Mouse (Mus musculus): ENCODE data around the gene Stx1b. TPM values are rescaled to one million over a fixed set of nuclear protein-coding genes. Genes with fewer than 3 reads are reported as not detected.

Gene Stx1b
- total and polyA plus RNA-seq, 3 experiments = 0.08 to 0.31 TPM; not detected in 1

- DNase-seq (ENCODE audit: extremely low read depth) = peak; percentile 94
- peak overlapping the region; percentile 94 for H3K27ac ChIP-seq (ENCODE audit: insufficient read depth, low read depth)
- no peaks in the 10 kb centered on the region for H3K9me3 ChIP-seq (replicated peaks; ENCODE audit: low read length)
- peak overlapping the region; percentile 67 to 92 (median 71) for H3K4me3 ChIP-seq (replicated peaks in 1 of 3; ENCODE audit: low read depth in 2 of 3, low read length in 2 of 3, poor library complexity in 1 of 3)
- H3K27me3 ChIP-seq (replicated peaks) = no peaks in the 10 kb centered on the region
- peaks cover 21 to 53% of the 10 kb centered on the region in 2 experiments for H3K36me3 ChIP-seq (replicated peaks in 1 of 2; ENCODE audit: control insufficient read depth in 1 of 2, insufficient read depth in 1 of 2, low read length in 1 of 2)
- H3K79me2 ChIP-seq (replicated peaks; ENCODE audit: control insufficient read depth, extremely low read depth, insufficient read depth, poor library complexity, severe bottlenecking) = peaks cover 23% of the 10 kb centered on the region
- TF ChIP-seq SIN3A (IDR thresholded peaks at IDR 0.05; ENCODE audit: low read length) (no peak), BHLHE40 (IDR thresholded peaks at IDR 0.05; ENCODE audit: low read depth, low read length) (peak; percentile 67), CHD1 (IDR thresholded peaks at IDR 0.05; ENCODE audit: low read depth, low read length) (0 out of 2 replicates have a peak, but pooled peaks have one; percentile 32), TCF12 (IDR thresholded peaks at IDR 0.05; ENCODE audit: low read depth, low read length) (peak; percentile 43), MXI1 (IDR thresholded peaks at IDR 0.05; ENCODE audit: low read depth, low read length) (peak; percentile 36), MAX (IDR thresholded peaks at IDR 0.05; ENCODE audit: low read length) (peak; percentile 74; the same call in 1 of the 2 replicates), MAFK (IDR thresholded peaks at IDR 0.05; ENCODE audit: insufficient replicate concordance, low read length) (no peak), ELF1 (IDR thresholded peaks at IDR 0.05; ENCODE audit: low read depth, low read length) (peak; percentile 59), HCFC1 (IDR thresholded peaks at IDR 0.05; ENCODE audit: low read depth, low read length) (peak; percentile 80), MEF2A (IDR thresholded peaks at IDR 0.05; ENCODE audit: borderline replicate concordance, low read depth, low read length) (peak; percentile 48), CHD2 (IDR thresholded peaks at IDR 0.05; ENCODE audit: low read length) (peak; percentile 80), KAT2A (IDR thresholded peaks at IDR 0.05; ENCODE audit: insufficient replicate concordance, low read length) (peak; percentile 75; the same call in 1 of the 2 replicates), IRF4 (IDR thresholded peaks at IDR 0.05; ENCODE audit: low read depth, low read length) (peak; percentile 32; the same call in 1 of the 2 replicates), ZC3H11A (IDR thresholded peaks at IDR 0.05; ENCODE audit: low read depth, low read length) (peak; percentile 100), POLR2A (IDR thresholded peaks at IDR 0.05; ENCODE audit: low read depth, low read length) (0 out of 2 replicates have a peak, but pooled peaks have one; percentile 41), ZNF384 (IDR thresholded peaks at IDR 0.05; ENCODE audit: low read depth, low read length) (peak; percentile 37), UBTF (IDR thresholded peaks at IDR 0.05; ENCODE audit: low read depth, low read length) (0 out of 2 replicates have a peak, but pooled peaks have one; percentile 40), PAX5 (IDR thresholded peaks at IDR 0.05; ENCODE audit: low read length) (no peak), MYC (IDR thresholded peaks at IDR 0.05; ENCODE audit: low read depth, low read length) (no peak), SMC3 (IDR thresholded peaks at IDR 0.05; ENCODE audit: low read depth, low read length) (no peak), NELFE (IDR thresholded peaks at IDR 0.05; ENCODE audit: low read depth, low read length) (peak; percentile 54; the same call in 1 of the 2 replicates), ZMIZ1 (IDR thresholded peaks at IDR 0.05; ENCODE audit: low read depth, low read length) (peak; percentile 39; the same call in 1 of the 2 replicates), NRF1 (IDR thresholded peaks at IDR 0.05; ENCODE audit: low read depth, low read length) (peak; percentile 66), POLR2AphosphoS2 (IDR thresholded peaks at IDR 0.05; ENCODE audit: low read depth, low read length) (0 out of 2 replicates have a peak, but pooled peaks have one; percentile 15), MAZ (IDR thresholded peaks at IDR 0.05; ENCODE audit: low read depth, low read length) (peak; percentile 98)
- in situ Hi-C loops (cut with MboI; ENCODE audit: low pct_ligation_motif_present, low pct_unique_long_range_greater_than_20kb, low sequenced_read_pairs) = loop anchor here (5.0 to 25.0 kb wide), 4 partner anchors 40 to 995 kb away; partner anchors contain the start of genes Cdipt, Cdiptos, Prss8 and Tbx6
- H3K4me2 ChIP-seq (ENCODE audit: insufficient read depth, low read depth, poor library complexity, severe bottlenecking) = peak overlapping the region; percentile 48; the same call in 1 of the 2 replicates
- dilution Hi-C loops (cut with MboI; ENCODE audit: extremely low pct_ligation_motif_present, extremely low pct_unique_long_range_greater_than_20kb, low sequenced_read_pairs) = no loop called here
- peak overlapping the region; percentile 99 for H3K9ac ChIP-seq (ENCODE audit: insufficient read depth, low read depth)
- H3K4me1 ChIP-seq (ENCODE audit: control insufficient read depth in 1 of 2, insufficient read depth in 2 of 2) = peaks cover 9 to 51% of the 10 kb centered on the region in 2 experiments
Observed at GRCm38 (mm10) chr7:127776878-127777473, 47.4 kb downstream of the Stx1b start.

All from CH12.LX (cell line).